Mouse (Mus musculus) heart, embryonic 12.5 days (tissue): ENCODE measurements around the gene Lpar3. TPM values are rescaled to one million over a fixed set of nuclear protein-coding genes. Genes with fewer than 3 reads are reported as not detected.
A peak's percentile ranks its signal among the peaks of the same experiment; 100 is the strongest.

Source experiments
- ATAC-seq: fragments of 200-750 bp; cut with Nextera tagmentation; 2 replicates; pipeline ENCODE4 v1.8.0; 2017; ENCODE audit warnings: moderate TSS enrichment, moderate library complexity; ENCODE audit not compliant: insufficient number of reproducible peaks, low FRiP score
- H3K27ac ChIP-seq: fragments of 300-500 bp; sonication (generic); 2 replicates; pipeline ENCODE4 v1.5.1; 2016; ENCODE audit warnings: mild to moderate bottlenecking, moderate library complexity; ENCODE audit not compliant: poor library complexity, severe bottlenecking
- H3K27me3 ChIP-seq: fragments of 300-500 bp; sonication (generic); replicated peaks from 2 replicates; pipeline ENCODE4 v1.6.1; 2016; ENCODE audit warnings: mild to moderate bottlenecking, moderate library complexity
- H3K36me3 ChIP-seq: fragments of 300-500 bp; sonication (generic); 2 replicates; pipeline ENCODE4 v1.6.1; 2016; ENCODE audit warnings: mild to moderate bottlenecking, moderate library complexity
- H3K4me1 ChIP-seq: fragments of 300-500 bp; sonication (generic); replicated peaks from 2 replicates; pipeline ENCODE4 v1.6.1; 2016; ENCODE audit warnings: mild to moderate bottlenecking
- H3K4me2 ChIP-seq: fragments of 300-500 bp; sonication (generic); 2 replicates; pipeline ENCODE4 v1.6.1; 2016; ENCODE audit warnings: mild to moderate bottlenecking, moderate library complexity
- H3K4me3 ChIP-seq: fragments of 300-500 bp; sonication (generic); 2 replicates; pipeline ENCODE4 v1.5.1; 2016; ENCODE audit warnings: mild to moderate bottlenecking
- H3K9ac ChIP-seq: fragments of 300-500 bp; sonication (generic); 2 replicates; pipeline ENCODE4 v1.6.1; 2016; ENCODE audit warnings: mild to moderate bottlenecking, moderate library complexity
- H3K9me3 ChIP-seq: fragments of 300-500 bp; sonication (generic); replicated peaks from 2 replicates; pipeline ENCODE4 v1.6.1; 2016; ENCODE audit warnings: mild to moderate bottlenecking, moderate library complexity
- WGBS: fragments of 180-500 bp; shearing (Covaris S2); methylation state at CpG from one replicate; pipeline ENCODE4 v1.1.7; 2016; 5-methylcytosine and 5-hydroxymethylcytosine counted together
- polyA plus RNA-seq: library from polyadenylated mRNA; unstranded; fragments of >200 nt; fragmentation: Nextera tagmentation; extraction: Ambion mirVana; gene quantifications from 2 replicates; pipeline ENCODE4 v1.2.1, GENCODE M21; 2016

Gene Lpar3
- polyA plus RNA-seq, 1 experiment from 2014 or later, result 65.8 TPM

- no peaks in the 10 kb centered on the region for H3K9me3 ChIP-seq
- H3K4me1 ChIP-seq, result peaks cover 14% of the 10 kb centered on the region
- H3K9ac ChIP-seq, result peak overlapping the region; percentile 59
- peak overlapping the region; percentile 71 for H3K4me2 ChIP-seq
- no peaks in the 10 kb centered on the region for H3K27me3 ChIP-seq
- H3K27ac ChIP-seq, result peak overlapping the region; percentile 84
- no peaks in the 10 kb centered on the region for H3K36me3 ChIP-seq
- WGBS, result under 1% methylated on average over 13 of the region's 13 CpGs
- peak; percentile 77; the same call in 1 of the 2 replicates for ATAC-seq
- H3K4me3 ChIP-seq, result peak overlapping the region; percentile 34
These were observed 106.9 kb downstream of the Lpar3 start for GRCm38 (mm10) chr3:146327537-146328255.

GRCm38 (mm10) chr3:146328749-146329148 lies 108.0 kb downstream of the Lpar3 start:
- Histone ChIP-seq H3K9ac (peak overlapping the region; percentile 58; the same call in 1 of the 2 replicates), H3K27me3 (no peaks in the 10 kb centered on the region), H3K9me3 (no peaks in the 10 kb centered on the region), H3K4me2 (peak overlapping the region; percentile 71), H3K4me3 (peak overlapping the region; percentile 34), H3K36me3 (no peaks in the 10 kb centered on the region), H3K27ac (no peak overlapping the region), H3K4me1 (peaks cover 15% of the 10 kb centered on the region)
- 15% methylated on average over 13 of the region's 13 CpGs for WGBS
- ATAC-seq, result no peak

- WGBS, result 67% methylated on average over 11 of the region's 11 CpGs
- H3K4me3 ChIP-seq, result no peak overlapping the region
These were observed 111.1 kb downstream of the Lpar3 start for GRCm38 (mm10) chr3:146331819-146332218.

GRCm38 (mm10) chr3:146333270-146333669 lies 112.5 kb downstream of the Lpar3 start:
- WGBS, result 79% methylated on average over 3 of the region's 3 CpGs
- no peak overlapping the region for H3K4me2 ChIP-seq
- no peak for ATAC-seq
- H3K9ac ChIP-seq, result no peak overlapping the region; the same call in 1 of the 2 replicates
- no peaks in the 10 kb centered on the region for H3K9me3 ChIP-seq
- H3K4me1 ChIP-seq, result peaks cover 23% of the 10 kb centered on the region
- no peak overlapping the region for H3K4me3 ChIP-seq
- H3K27ac ChIP-seq, result no peak overlapping the region
- no peaks in the 10 kb centered on the region for H3K36me3 ChIP-seq
- H3K27me3 ChIP-seq, result no peaks in the 10 kb centered on the region

More at GRCm38 (mm10) chr3:146331819-146332218, 111.1 kb downstream of the Lpar3 start:
- peaks cover 19% of the 10 kb centered on the region for H3K4me1 ChIP-seq
- no peaks in the 10 kb centered on the region for H3K36me3 ChIP-seq
- no peaks in the 10 kb centered on the region for H3K27me3 ChIP-seq
- H3K27ac ChIP-seq, result no peak overlapping the region
- no peak for ATAC-seq
- H3K4me2 ChIP-seq, result no peak overlapping the region
- no peaks in the 10 kb centered on the region for H3K9me3 ChIP-seq
- no peak overlapping the region for H3K9ac ChIP-seq

- Histone ChIP-seq H3K4me3 (no peak overlapping the region), H3K4me1 (peaks cover 21% of the 10 kb centered on the region), H3K27me3 (no peaks in the 10 kb centered on the region), H3K36me3 (no peaks in the 10 kb centered on the region), H3K9me3 (no peaks in the 10 kb centered on the region), H3K4me2 (no peak overlapping the region), H3K27ac (no peak overlapping the region), H3K9ac (no peak overlapping the region)
- no peak for ATAC-seq
- WGBS, result 62% methylated on average over 7 of the region's 7 CpGs
These were observed 113.3 kb downstream of the Lpar3 start for GRCm38 (mm10) chr3:146334070-146334469.

Other genes with a start within 250 kb of the Lpar3 start
- gene Syde2, start 233.1 kb upstream of the Lpar3 start, polyA plus RNA-seq, result 7.3 and 7.5 TPM in 2 replicates
- not detected in 2 replicates for gene Wdr63, start 112.8 kb upstream of the Lpar3 start, polyA plus RNA-seq
- gene Mcoln3, start 103.5 kb upstream of the Lpar3 start, polyA plus RNA-seq, result 0.66 and 1.1 TPM in 2 replicates
- gene Mcoln2, start 71.1 kb upstream of the Lpar3 start, polyA plus RNA-seq, result 0.19 and 0.57 TPM in 2 replicates
- 24.4 and 26.0 TPM in 2 replicates for gene Ssx2ip, start 183.7 kb downstream of the Lpar3 start, polyA plus RNA-seq
- gene Ctbs, start 228.8 kb downstream of the Lpar3 start, polyA plus RNA-seq, result 11.3 and 11.8 TPM in 2 replicates